Mouse (Mus musculus) forebrain, postnatal 0 days (tissue): Measurements from ENCODE around the gene H2al1i. TPM values are rescaled to one million over a fixed set of nuclear protein-coding genes. Genes with fewer than 3 reads are reported as not detected.
"Not testable (repeated sequence)": the region's sequence is repeated elsewhere in the genome, so short reads cannot be mapped to it uniquely, and the experiment has no call there.

Experiments
- ATAC-seq: fragments of 200-750 bp; cut with Nextera tagmentation; 2 replicates; pipeline ENCODE4 v1.8.0; 2017; ENCODE audit warnings: mild to moderate bottlenecking, moderate library complexity
- DNase-seq: peaks from one replicate; pipeline ENCODE4 v3.0.0-alpha.2; 2015
- H3K27ac ChIP-seq: fragments of 300-500 bp; sonication (generic); 2 replicates; pipeline ENCODE4 v1.5.1; 2014; ENCODE audit warnings: low read depth, mild to moderate bottlenecking, antibody characterized with exemption, low read length, moderate library complexity, mixed read lengths
- H3K27me3 ChIP-seq: fragments of 300-500 bp; sonication (generic); 2 replicates; pipeline ENCODE4 v1.6.1; 2014; ENCODE audit warnings: mild to moderate bottlenecking, low read length, mixed read lengths; ENCODE audit not compliant: insufficient read depth
- H3K36me3 ChIP-seq: fragments of 300-500 bp; sonication (generic); 2 replicates; pipeline ENCODE4 v1.6.1; 2014; ENCODE audit warnings: mild to moderate bottlenecking, moderate library complexity; ENCODE audit not compliant: insufficient read depth
- H3K4me1 ChIP-seq: fragments of 300-500 bp; sonication (generic); 2 replicates; pipeline ENCODE4 v1.6.1; 2014; ENCODE audit warnings: antibody characterized with exemption; ENCODE audit not compliant: insufficient read depth
- H3K4me2 ChIP-seq: fragments of 300-500 bp; sonication (generic); 2 replicates; pipeline ENCODE4 v1.6.1; 2014; ENCODE audit warnings: low read depth, mild to moderate bottlenecking, moderate library complexity
- H3K4me3 ChIP-seq: fragments of 300-500 bp; sonication (generic); 2 replicates; pipeline ENCODE4 v1.5.1; 2014; ENCODE audit warnings: low read depth, low read length, mixed read lengths
- H3K9ac ChIP-seq: fragments of 300-500 bp; sonication (generic); 2 replicates; pipeline ENCODE4 v1.6.1; 2014; ENCODE audit warnings: mild to moderate bottlenecking
- H3K9me3 ChIP-seq: fragments of 300-500 bp; sonication (generic); 2 replicates; pipeline ENCODE4 v1.6.1; 2016; ENCODE audit warnings: low read length
- CTCF ChIP-seq: sonication (generic); IDR thresholded peaks from 2 replicates; pipeline ENCODE4 v1.5.1; 2016; ENCODE audit warnings: antibody characterized with exemption, control low read depth, low read depth
- WGBS: fragments of 180-500 bp; shearing (Covaris S2); extraction: QIAGEN DNeasy Blood & Tissue Kit; methylation state at CpG from one replicate; pipeline ENCODE4 v1.1.7; 2014; 5-methylcytosine and 5-hydroxymethylcytosine counted together
- polyA plus RNA-seq: library from polyadenylated mRNA; unstranded; fragments of >200 nt; fragmentation: Nextera tagmentation; extraction: Ambion mirVana; gene quantifications from 2 replicates; pipeline ENCODE4 v1.2.1, GENCODE M21; 2015
- total RNA-seq: library from RNA; depleted of rRNA; stranded (reverse); fragments of >200 nt; gene quantifications from 2 replicates; pipeline ENCODE4 v1.2.3, GENCODE M21; 2014; rRNA removed

The H2al1i gene
- total RNA-seq (not detected in 2 replicates), polyA plus RNA-seq (not detected in 2 replicates)

- not testable (repeated sequence) for H3K4me2 ChIP-seq, H3K27ac ChIP-seq, H3K27me3 ChIP-seq, H3K9ac ChIP-seq, H3K9me3 ChIP-seq, DNase-seq, H3K4me1 ChIP-seq, ATAC-seq, H3K36me3 ChIP-seq, H3K4me3 ChIP-seq
- WGBS, result 93% methylated on average over 3 of the region's 5 CpGs
These were observed at the start of gene H2al1i for GRCm38 (mm10) chrX:11324359-11324758. H2al1i (plus strand) TSS chrX:11324659.

DNA sequence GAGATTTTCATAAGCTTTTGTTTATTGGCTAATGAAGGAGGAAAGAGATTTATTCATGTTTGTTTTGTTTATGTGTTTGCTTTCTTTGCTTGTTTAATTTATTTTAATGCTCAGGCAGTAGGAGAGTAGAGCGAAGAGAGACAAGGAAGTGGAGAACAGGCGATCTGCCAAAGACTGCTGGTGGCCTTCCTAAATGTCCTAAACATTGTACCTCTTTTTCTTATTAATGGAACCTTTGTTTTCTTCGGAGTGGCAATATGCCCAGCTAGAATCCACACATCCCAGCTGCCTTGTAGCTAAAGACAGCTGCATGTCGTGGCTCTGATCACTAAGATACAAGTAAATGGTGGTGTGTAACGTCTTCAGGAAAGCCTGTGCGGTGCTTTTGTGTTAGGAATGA is 47.4 kb upstream of the H2al1i start:
- Histone ChIP-seq H3K27me3 (no peaks in the 10 kb centered on the region), H3K4me1 (no peaks in the 10 kb centered on the region), H3K4me3 (no peak overlapping the region), H3K9ac (no peak overlapping the region), H3K4me2 (no peak overlapping the region), H3K27ac (no peak overlapping the region), H3K36me3 (no peaks in the 10 kb centered on the region), H3K9me3 (no peaks in the 10 kb centered on the region)
- ATAC-seq (no peak), DNase-seq (no peak)
- WGBS, result 64% methylated on average over 6 of the region's 6 CpGs
- TF ChIP-seq CTCF, result no peak

DNA sequence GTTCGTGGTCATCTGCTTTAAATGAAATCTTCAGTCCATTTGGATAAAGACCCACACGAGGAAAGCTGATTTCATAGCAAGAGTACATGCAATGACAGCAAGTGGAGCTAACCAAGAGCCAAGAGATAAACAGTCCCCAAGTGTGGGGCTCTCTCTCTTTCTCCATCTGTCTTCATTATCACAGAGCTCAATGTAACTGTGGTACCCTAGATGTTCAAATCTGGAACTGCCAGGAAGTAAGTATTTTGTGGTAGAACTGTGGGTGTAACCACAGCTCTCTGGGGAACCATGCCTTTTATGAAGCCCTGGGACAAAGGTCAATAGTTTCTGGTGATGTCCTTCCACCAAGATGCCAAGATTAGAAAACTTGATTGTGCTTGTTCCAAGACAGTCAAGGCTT is 43.7 kb upstream of the H2al1i start:
- H3K4me2 ChIP-seq, result no peak overlapping the region
- ATAC-seq, result no peak

DNA sequence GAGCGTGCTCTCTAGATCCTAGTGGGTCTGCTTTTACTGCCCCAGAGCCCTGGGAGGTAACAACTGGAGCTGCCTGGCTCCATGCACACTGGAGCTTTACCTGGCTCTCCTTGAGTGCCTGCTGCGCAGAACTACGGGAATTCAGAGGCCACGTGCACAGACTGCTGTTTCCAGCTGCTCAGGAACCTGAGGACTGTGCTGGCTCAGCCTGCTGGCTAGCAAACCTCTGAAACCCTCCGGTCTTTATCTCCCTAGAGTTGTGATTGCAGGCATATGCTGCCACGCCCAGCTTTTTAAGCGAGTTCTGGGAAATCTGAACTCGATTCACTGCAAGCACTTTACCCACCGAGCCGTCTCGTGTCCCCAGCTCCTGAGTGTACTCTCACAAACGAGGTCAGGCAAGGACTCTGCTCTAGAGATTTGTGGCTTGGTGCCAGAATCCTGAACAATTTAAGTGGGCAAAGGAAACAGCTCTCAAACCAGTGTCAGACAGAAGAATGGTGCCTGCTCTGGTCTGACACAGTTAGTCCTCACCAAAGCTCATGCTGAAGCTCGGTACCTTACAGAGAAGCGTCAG is 36.1 kb upstream of the H2al1i start:
- H3K36me3 ChIP-seq, result no peaks in the 10 kb centered on the region
- no peaks in the 10 kb centered on the region for H3K27me3 ChIP-seq
- no peak overlapping the region for H3K9ac ChIP-seq
- H3K9me3 ChIP-seq, result no peaks in the 10 kb centered on the region
- H3K4me2 ChIP-seq, result no peak overlapping the region
- H3K4me1 ChIP-seq, result no peaks in the 10 kb centered on the region
- H3K4me3 ChIP-seq, result no peak overlapping the region
- no peak for ATAC-seq
- DNase-seq, result no peak
- no peak overlapping the region for H3K27ac ChIP-seq
- TF ChIP-seq CTCF, result no peak
- 75% methylated on average over 14 of the region's 14 CpGs for WGBS

More for the DNA sequence above, 43.7 kb upstream of the H2al1i start:
- TF ChIP-seq CTCF, result no peak
- Histone ChIP-seq H3K27ac (no peak overlapping the region), H3K9me3 (no peaks in the 10 kb centered on the region), H3K36me3 (no peaks in the 10 kb centered on the region), H3K27me3 (no peaks in the 10 kb centered on the region), H3K4me3 (no peak overlapping the region), H3K4me1 (no peaks in the 10 kb centered on the region), H3K9ac (no peak overlapping the region)
- no peak for DNase-seq
- 66% methylated on average over 2 of the region's 2 CpGs for WGBS

- Histone ChIP-seq H3K4me3 (no peak overlapping the region), H3K27ac (no peak overlapping the region), H3K36me3 (no peaks in the 10 kb centered on the region), H3K9me3 (no peaks in the 10 kb centered on the region), H3K9ac (no peak overlapping the region), H3K4me2 (no peak overlapping the region), H3K4me1 (no peaks in the 10 kb centered on the region), H3K27me3 (no peaks in the 10 kb centered on the region)
- no peak for TF ChIP-seq CTCF
- ATAC-seq, result no peak
- WGBS, result 41% methylated on average over 4 of the region's 4 CpGs
- no peak for DNase-seq
These were observed 35.2 kb upstream of the H2al1i start for GRCm38 (mm10) chrX:11289244-11289643.

DNA sequence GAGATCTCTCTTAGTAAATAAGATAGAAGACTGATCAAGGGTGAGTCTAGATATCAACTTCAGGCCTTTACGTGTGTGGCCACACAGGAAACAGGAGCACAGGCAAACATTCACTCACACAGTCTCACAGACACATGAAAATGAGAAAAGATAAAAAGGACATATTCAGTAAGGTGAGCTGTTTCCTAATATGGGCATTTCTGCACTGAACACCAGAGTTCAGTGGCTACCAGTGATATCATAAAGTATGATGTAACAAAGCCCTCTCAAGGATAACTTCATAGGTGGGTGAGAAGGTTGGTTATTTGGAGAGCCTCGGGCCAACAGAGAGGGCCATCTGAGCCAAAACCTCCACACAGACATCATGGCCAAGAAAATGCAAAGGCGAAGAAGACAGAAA is 25.5 kb upstream of the H2al1i start, which contains the start of gene H2al1a:
H2al1a (plus strand) TSS at position 301 of the 400 bp plus-strand sequence.
- not testable (repeated sequence) for H3K36me3 ChIP-seq, H3K4me3 ChIP-seq, ATAC-seq, H3K4me1 ChIP-seq, H3K4me2 ChIP-seq, H3K27me3 ChIP-seq, H3K27ac ChIP-seq, DNase-seq, H3K9me3 ChIP-seq, H3K9ac ChIP-seq
- no CpG with 5 or more reads among the region's 3 CpGs for WGBS

GRCm38 (mm10) chrX:11302132-11302531 is 22.3 kb upstream of the H2al1i start, which contains the start of gene H2al1b:
H2al1b (plus strand) TSS chrX:11302432.
- H3K9me3 ChIP-seq, H3K4me1 ChIP-seq, H3K27ac ChIP-seq, H3K4me3 ChIP-seq, H3K27me3 ChIP-seq, H3K36me3 ChIP-seq, ATAC-seq, DNase-seq, H3K9ac ChIP-seq, H3K4me2 ChIP-seq: not testable (repeated sequence)
- WGBS, result 90% methylated on average over 1 of the region's 3 CpGs

DNA sequence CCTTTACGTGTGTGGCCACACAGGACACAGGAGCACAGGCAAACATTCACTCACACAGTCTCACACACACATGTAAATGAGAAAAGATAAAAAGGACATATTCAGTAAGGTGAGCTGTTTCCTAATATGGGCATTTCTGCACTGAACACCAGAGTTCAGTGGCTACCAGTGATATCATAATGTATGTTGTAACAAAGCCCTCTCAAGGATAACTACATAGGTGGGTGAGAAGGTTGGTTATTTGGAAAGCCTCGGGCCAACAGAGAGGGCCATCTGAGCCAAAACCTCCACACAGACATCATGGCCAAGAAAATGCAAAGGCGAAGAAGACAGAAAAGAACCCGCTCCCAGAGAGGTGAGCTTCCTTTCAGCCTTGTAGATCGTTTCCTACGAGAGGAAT is 19.1 kb upstream of the H2al1i start, which contains the start of gene H2al1c:
H2al1c (plus strand) TSS at position 301 of the 400 bp plus-strand sequence.
- DNase-seq, ATAC-seq, H3K36me3 ChIP-seq, H3K4me3 ChIP-seq, H3K9ac ChIP-seq, H3K9me3 ChIP-seq, H3K4me2 ChIP-seq, H3K4me1 ChIP-seq, H3K27ac ChIP-seq, H3K27me3 ChIP-seq: not testable (repeated sequence)
- whole genome bisulfite sequencing, result 100% methylated on average over 1 of the region's 6 CpGs

DNA sequence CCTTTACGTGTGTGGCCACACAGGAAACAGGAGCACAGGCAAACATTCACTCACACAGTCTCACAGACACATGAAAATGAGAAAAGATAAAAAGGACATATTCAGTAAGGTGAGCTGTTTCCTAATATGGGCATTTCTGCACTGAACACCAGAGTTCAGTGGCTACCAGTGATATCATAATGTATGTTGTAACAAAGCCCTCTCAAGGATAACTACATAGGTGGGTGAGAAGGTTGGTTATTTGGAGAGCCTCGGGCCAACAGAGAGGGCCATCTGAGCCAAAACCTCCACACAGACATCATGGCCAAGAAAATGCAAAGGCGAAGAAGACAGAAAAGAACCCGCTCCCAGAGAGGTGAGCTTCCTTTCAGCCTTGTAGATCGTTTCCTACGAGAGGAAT is 15.9 kb upstream of the H2al1i start, which contains the start of gene H2al1d:
H2al1d (plus strand) TSS at position 301 of the 400 bp plus-strand sequence.
- not testable (repeated sequence) for H3K4me2 ChIP-seq, ATAC-seq, H3K27me3 ChIP-seq, H3K4me3 ChIP-seq, H3K4me1 ChIP-seq, H3K9ac ChIP-seq, H3K27ac ChIP-seq, H3K9me3 ChIP-seq, H3K36me3 ChIP-seq, DNase-seq
- WGBS, result no CpG with 5 or more reads among the region's 6 CpGs

- not testable (repeated sequence) for H3K9ac ChIP-seq, H3K4me2 ChIP-seq, H3K27me3 ChIP-seq, H3K4me3 ChIP-seq, DNase-seq, H3K36me3 ChIP-seq, ATAC-seq, H3K4me1 ChIP-seq, H3K27ac ChIP-seq, H3K9me3 ChIP-seq
- no CpG with 5 or more reads among the region's 3 CpGs for whole genome bisulfite sequencing
These were observed 12.8 kb upstream of the H2al1i start, which contains the start of gene H2al1e for GRCm38 (mm10) chrX:11311634-11312033. H2al1e (plus strand) TSS chrX:11311934.
